Comparison of ENCODE assay signal across 17 mouse cellular contexts in the genomic region with DNA sequence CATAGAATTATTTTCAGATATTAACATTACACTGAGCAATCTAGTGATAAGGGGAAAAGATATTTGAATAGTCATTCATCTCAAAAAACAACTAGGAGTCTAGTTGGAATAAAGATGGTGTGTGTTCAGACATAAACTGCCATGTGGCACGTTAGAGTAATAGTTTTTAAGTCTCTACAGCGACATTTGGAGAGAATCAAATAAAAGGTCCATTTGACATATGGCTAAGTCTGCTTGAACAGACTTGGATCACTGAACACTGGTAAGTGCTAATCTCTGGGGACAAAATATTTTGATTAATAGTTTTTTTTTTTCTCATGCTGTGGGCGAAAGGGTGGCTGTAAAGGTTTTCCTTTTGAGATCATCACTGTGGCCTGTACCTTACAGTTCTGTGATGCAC.
"Had no signal": no experiment of that assay in that cellular context is flagged by ENCODE, and none has a peak within 500 bp of the region (broad histone marks: within the 10 kb centered on the region; RNA-seq: fewer than 3 reads in every experiment).

No protein-coding gene starts in this region.

- H3K4me3 ChIP-seq: neural tube, embryonic 12.5 days; neural tube, embryonic 13.5 days; neural tube, embryonic 15.5 days; stomach, embryonic 15.5 days had no signal

- H3K9me3 ChIP-seq: neural tube, embryonic 12.5 days; neural tube, embryonic 13.5 days; neural tube, embryonic 15.5 days; stomach, embryonic 15.5 days had no signal

- H3K27ac ChIP-seq: neural tube, embryonic 12.5 days; neural tube, embryonic 13.5 days; neural tube, embryonic 15.5 days; stomach, embryonic 15.5 days; stomach, postnatal 0 days had no signal

- DNase-seq: retina, postnatal 1 day; right cerebral cortex, adult 18-20 months; right cerebral cortex, postnatal 14 days; right cerebral cortex, postnatal 25 days; right cerebral cortex, postnatal 4 days; spleen, adult 18-20 months; thymus, adult 18-20 months; thymus, adult 2 months; thymus, postnatal 14 days; thymus, postnatal 25 days; thymus, postnatal 36 days; thymus, postnatal 4 days had no signal

- H3K4me2 ChIP-seq: neural tube, embryonic 12.5 days; neural tube, embryonic 13.5 days; neural tube, embryonic 15.5 days; stomach, embryonic 15.5 days had no signal

- H3K27me3 ChIP-seq: neural tube, embryonic 12.5 days; neural tube, embryonic 13.5 days; neural tube, embryonic 15.5 days; stomach, embryonic 15.5 days had no signal

- H3K4me1 ChIP-seq: neural tube, embryonic 12.5 days; neural tube, embryonic 13.5 days; neural tube, embryonic 15.5 days; stomach, embryonic 15.5 days had no signal

- H3K9ac ChIP-seq: neural tube, embryonic 12.5 days; neural tube, embryonic 13.5 days; neural tube, embryonic 15.5 days; stomach, embryonic 15.5 days had no signal

- H3K36me3 ChIP-seq: neural tube, embryonic 12.5 days; neural tube, embryonic 13.5 days; neural tube, embryonic 15.5 days; stomach, embryonic 15.5 days had no signal
